Mouse (Mus musculus) heart, adult 2 months (tissue): ENCODE data around the gene Togaram2.
A peak's percentile ranks its signal among the peaks of the same experiment; 100 is the strongest.

ENCODE experiments used
- CTCF ChIP-seq: fragments of 200-600 bp; IDR thresholded peaks from 2 replicates; pipeline ENCODE4 v1.8.1; 2022; ENCODE audit warnings: antibody characterized with exemption, mild to moderate bottlenecking, moderate library complexity
- EP300 ChIP-seq: fragments of 200-500 bp; IDR thresholded peaks from 2 replicates; pipeline ENCODE4 v1.6.1; 2011; ENCODE audit warnings: low read depth, low read length, control low read depth; ENCODE audit not compliant: insufficient read depth
- POLR2A ChIP-seq: fragments of 200-500 bp; IDR thresholded peaks from 2 replicates; pipeline ENCODE4 v1.6.1; 2011; ENCODE audit warnings: mild to moderate bottlenecking, low read depth, low read length, control low read depth; ENCODE audit not compliant: insufficient read depth

GRCm38 (mm10) chr17:71705113-71705512, 32.1 kb downstream of the Togaram2 start:
- TF ChIP-seq CTCF (no peak), POLR2A (no peak), EP300 (0 out of 2 replicates have a peak, but pooled peaks have one; percentile 53)
